Mouse (Mus musculus) activated CD4-positive, CD25-positive, alpha-beta regulatory T cell, adult 9 weeks (primary cell): ENCODE measurements around the gene Kifc3. TPM values are rescaled to one million over a fixed set of nuclear protein-coding genes. Genes with fewer than 3 reads are reported as not detected.

Experiments used
- polyA plus RNA-seq: library from polyadenylated mRNA; unstranded; fragments of 100-300 nt; shearing (Covaris generic); gene quantifications from one replicate; pipeline ENCODE4 v1.2.1, GENCODE M21; 2017

The Kifc3 gene
- 0.82 TPM for polyA plus RNA-seq

DNA sequence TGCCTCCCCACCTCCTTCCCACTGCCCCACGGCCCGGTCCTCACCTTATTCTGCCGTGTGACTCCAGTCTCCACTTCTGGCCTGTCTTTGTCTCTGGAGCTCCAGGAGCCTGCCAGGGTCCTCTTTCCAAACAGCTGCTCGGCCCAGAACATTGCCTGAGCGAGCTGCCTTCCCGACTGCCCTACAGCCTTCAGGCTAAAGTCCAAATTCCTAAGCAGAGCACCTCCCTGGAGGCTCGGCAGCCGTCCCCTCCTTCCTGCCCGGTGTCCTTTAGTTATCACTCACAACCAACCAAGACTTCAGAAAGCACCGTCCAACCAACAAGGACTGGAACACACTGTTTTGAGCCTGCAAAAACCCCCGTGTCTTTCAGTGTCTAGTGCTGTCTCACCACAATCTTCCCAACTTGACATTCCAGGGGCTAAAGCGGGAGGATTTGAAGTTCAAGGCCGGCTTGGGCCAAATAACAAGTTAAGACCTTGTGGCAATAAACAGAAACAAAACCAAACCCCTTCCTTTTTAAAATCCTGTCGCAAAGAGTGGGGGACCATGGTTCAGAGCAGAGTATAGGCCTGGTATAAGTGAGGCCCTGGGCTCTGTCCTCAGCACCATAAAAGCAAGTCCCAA is at the start of gene Kifc3:
Kifc3 (minus strand) TSS at position 164 of the 627 bp plus-strand sequence.

DNA sequence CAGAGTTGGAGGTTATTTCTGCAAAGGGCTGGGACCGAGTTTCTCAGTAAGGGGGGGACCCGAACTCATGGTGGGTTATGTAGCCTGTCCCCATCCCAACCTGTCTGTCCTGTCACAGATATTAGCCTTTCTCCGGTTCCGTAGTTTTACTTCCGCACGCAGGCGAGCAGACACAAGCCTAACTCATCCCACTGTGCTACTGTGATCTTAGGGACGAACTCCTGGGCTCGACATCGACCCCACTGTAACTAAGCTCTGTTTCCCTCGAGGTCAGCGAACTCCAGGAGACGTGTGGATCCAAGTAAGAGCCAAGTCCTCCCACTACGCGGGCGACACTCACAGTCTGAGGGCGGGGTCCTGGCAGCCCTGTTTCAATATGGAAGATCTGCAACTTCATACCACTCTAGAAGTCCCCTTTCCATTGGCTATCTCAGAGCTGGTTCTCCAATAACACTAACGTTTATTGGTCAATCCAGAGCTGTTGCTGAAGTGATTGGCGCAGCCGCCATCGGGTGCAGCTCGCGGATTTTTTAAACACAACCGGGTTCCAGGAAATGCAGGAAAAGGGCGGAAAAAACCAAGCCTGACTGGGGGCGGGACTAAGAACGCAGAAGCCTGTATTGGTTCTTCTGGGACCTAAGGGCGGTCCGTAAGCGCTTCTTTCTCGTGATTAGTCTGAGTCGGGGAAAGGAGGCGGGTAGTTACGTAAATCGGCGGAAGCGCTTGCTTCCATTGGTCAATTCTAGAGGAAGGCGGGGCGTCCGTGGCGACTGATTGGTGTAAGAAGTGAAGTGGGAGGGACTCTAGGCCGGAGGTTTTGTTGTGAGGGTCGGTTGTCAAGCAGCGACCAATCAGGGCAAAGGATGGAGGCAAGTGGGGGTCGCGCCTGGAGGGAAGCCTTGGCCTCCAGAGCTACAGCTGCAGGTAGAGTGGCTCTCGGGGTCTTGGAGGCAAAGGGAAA is 122.0 kb downstream of the Kifc3 start, which contains the start of gene Katnb1:
Katnb1 (plus strand) TSS at position 806 of the 961 bp plus-strand sequence.

DNA sequence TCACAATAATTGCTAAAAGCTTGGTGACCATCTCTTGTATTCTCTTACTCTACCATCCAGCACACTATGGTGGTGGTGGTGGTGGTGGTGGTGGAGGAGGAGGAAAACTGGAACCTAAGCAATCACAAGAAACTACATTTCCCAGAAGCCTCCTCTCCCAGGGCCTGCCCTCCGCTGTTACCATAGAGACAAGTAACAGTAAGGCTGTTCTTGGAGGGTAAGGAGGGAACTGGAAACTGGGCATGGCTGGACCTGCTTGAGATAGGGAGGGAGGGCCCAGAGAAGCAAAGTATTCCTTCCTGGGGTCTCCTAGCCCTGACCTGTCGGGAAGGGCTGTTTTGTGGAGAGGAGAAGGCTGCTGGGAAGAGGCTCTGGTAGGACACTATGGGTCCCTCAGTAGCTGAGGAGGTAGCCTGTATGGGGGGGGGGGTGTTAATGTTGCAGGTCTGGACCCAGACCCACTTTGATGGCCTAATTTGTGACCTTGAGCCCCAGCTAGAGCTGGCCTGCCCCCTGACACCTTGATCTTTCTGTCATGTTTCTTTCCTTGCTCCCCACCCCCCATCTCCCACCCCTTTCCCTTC is 147.6 kb downstream of the Kifc3 start, which contains the start of gene Drc7:
Drc7 (plus strand) TSS at position 177 of the 584 bp plus-strand sequence.

Other genes starting within 250 kb of the Kifc3 start
- gene Adgrg1, start 228.1 kb downstream of the Kifc3 start, polyA plus RNA-seq, result 5.0 TPM
- gene Adgrg3, start 185.1 kb downstream of the Kifc3 start, polyA plus RNA-seq, result not detected
- gene Drc7, start 147.7 kb downstream of the Kifc3 start, polyA plus RNA-seq, result not detected
- gene Katnb1, start 121.6 kb downstream of the Kifc3 start, polyA plus RNA-seq, result 23.1 TPM
- not detected for gene Cngb1, start 103.8 kb upstream of the Kifc3 start, polyA plus RNA-seq
- gene Tepp, start 107.8 kb upstream of the Kifc3 start, polyA plus RNA-seq, result not detected
- gene Zfp319, start 129.1 kb upstream of the Kifc3 start, polyA plus RNA-seq, result 8.7 TPM
- gene Usb1, start 129.5 kb upstream of the Kifc3 start, polyA plus RNA-seq, result 70.1 TPM
- gene Mmp15, start 149.5 kb upstream of the Kifc3 start, polyA plus RNA-seq, result 1.2 TPM
- 35.3 TPM for gene Cfap20, start 232.1 kb upstream of the Kifc3 start, polyA plus RNA-seq